Mouse (Mus musculus) spleen, adult 10 weeks (tissue): ENCODE measurements around the gene Olfr661. TPM values are rescaled to one million over a fixed set of nuclear protein-coding genes. Genes with fewer than 3 reads are reported as not detected.

Experiments used
- polyA plus RNA-seq: library from polyadenylated mRNA; stranded (reverse); fragments of 350-450 nt; fragmentation: Illumina TruSeq; extraction: RNeasy Lipid Tissue Mini Kit (QIAGEN cat#74804); gene quantifications from one replicate; pipeline ENCODE4 v1.2.3, GENCODE M21; 2015; ENCODE audit warnings: low replicate concordance; ENCODE audit not compliant: insufficient read depth

Gene Olfr661
- not detected for polyA plus RNA-seq

DNA sequence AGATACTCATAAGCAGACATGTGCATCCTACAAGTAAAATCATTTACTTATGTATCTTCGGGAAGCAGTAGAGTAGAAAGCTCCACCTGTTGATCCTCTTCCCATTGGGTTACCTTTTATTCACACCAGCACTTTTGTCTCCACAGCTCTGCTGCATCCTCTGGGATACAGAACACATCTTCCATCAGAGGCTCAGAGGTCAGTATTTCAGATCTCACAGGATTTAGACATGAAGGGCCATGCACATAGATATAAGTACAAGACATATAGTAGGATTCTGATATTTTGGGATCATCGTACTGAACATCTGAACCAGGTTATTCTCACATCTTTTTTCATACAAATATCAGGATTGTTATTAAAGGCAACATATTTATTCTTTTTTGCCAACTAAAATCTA, at the start of gene Olfr661:
Gene Olfr661 (plus strand): TSS at position 301 of the 400 bp plus-strand sequence.

DNA sequence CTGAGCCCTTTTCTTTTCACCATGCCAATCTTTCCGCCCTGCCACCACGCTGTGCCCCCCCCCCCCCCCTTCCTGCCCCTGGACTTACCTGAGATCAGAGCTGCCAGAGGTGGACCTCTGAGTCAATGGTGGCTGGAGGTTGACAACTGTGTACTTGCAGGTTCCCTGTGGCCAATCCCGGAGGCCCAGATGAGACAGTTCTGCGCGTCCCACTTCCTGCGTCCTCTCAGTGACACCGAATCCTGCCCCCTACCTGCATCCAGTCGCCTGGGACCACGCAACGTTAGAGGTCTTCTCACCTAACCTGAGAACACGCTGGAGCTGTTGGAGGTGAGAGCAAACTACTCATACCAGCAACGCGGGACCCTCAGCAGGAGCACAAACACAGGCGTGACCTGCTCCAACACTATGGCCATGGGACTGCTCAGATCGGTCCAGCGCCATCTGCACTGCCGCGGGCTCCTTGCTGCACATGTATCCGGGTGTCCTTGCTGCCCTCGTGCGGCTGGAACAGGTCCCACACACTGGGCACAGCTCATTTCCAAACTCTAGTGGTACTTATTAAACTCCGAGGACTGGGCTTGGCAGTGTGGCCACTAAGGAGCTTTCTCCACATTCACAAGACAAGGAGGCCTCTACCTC, 39.3 kb upstream of the Olfr661 start, which contains the start of gene Olfr658:
Gene Olfr658 (minus strand): TSS at position 465 of the 642 bp plus-strand sequence.

DNA sequence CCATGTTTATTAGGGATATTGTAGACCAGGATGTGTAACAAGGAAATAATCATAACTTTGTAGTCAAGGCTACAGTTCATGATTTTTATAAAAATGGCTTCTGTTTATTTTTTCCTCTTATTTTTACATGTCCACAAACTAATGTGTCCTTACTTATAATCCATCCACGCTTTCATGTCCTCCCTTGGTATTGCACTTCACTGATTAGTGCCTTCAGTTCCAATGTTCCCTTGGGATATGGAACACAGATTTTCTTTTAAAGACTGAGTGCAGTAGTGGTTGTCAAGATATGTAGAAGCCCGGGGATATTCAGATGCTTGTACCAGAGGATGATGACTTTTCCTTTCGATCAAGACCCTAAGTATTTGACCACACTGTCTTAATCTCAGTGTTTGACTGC, 19.8 kb upstream of the Olfr661 start, which contains the start of gene Olfr659:
Gene Olfr659 (plus strand): TSS at position 301 of the 400 bp plus-strand sequence.

Other genes starting within 250 kb of the Olfr661 start
- gene Trim30a, start 221.3 kb upstream of the Olfr661 start, polyA plus RNA-seq, result 165 TPM
- gene Trim30d, start 178.7 kb upstream of the Olfr661 start, polyA plus RNA-seq, result 83.4 TPM
- gene Olfr651, start 136.4 kb upstream of the Olfr661 start, polyA plus RNA-seq, result not detected
- not detected for gene Olfr652, start 125.6 kb upstream of the Olfr661 start, polyA plus RNA-seq
- gene Olfr653, start 109.2 kb upstream of the Olfr661 start, polyA plus RNA-seq, result not detected
- not detected for gene Olfr654, start 99.5 kb upstream of the Olfr661 start, polyA plus RNA-seq
- gene Olfr655, start 84.7 kb upstream of the Olfr661 start, polyA plus RNA-seq, result not detected
- not detected for gene Olfr656, start 72.5 kb upstream of the Olfr661 start, polyA plus RNA-seq
- not detected for gene Olfr657, start 61.7 kb upstream of the Olfr661 start, polyA plus RNA-seq
- 0.12 TPM for gene Olfr658, start 39.2 kb upstream of the Olfr661 start, polyA plus RNA-seq
- gene Olfr659, start 19.7 kb upstream of the Olfr661 start, polyA plus RNA-seq, result not detected
- gene Usp17le, start 91.0 kb downstream of the Olfr661 start, polyA plus RNA-seq, result not detected
- not detected for gene Usp17lb, start 156.1 kb downstream of the Olfr661 start, polyA plus RNA-seq
- gene Usp17la, start 170.5 kb downstream of the Olfr661 start, polyA plus RNA-seq, result not detected
- gene Olfr665, start 191.5 kb downstream of the Olfr661 start, polyA plus RNA-seq, result not detected
- not detected for gene Olfr666, start 209.5 kb downstream of the Olfr661 start, polyA plus RNA-seq
- gene Olfr667, start 235.0 kb downstream of the Olfr661 start, polyA plus RNA-seq, result not detected
- not detected for gene Olfr668, start 241.6 kb downstream of the Olfr661 start, polyA plus RNA-seq
- gene Olfr669, start 247.7 kb downstream of the Olfr661 start, polyA plus RNA-seq, result not detected